Mouse (Mus musculus) retina, postnatal 1 day (tissue): ENCODE results near the gene Ust.

ENCODE experiments used
- DNase-seq: peaks from one replicate; pipeline ENCODE4 v3.0.0-alpha.2; 2012

Ust gene

GRCm38 (mm10) chr10:8498951-8499891 lies 19.4 kb downstream of the Ust start:
- DNase-seq = no peak

- DNase-seq = no peak
These were observed 23.0 kb downstream of the Ust start for GRCm38 (mm10) chr10:8495543-8496141.

DNA sequence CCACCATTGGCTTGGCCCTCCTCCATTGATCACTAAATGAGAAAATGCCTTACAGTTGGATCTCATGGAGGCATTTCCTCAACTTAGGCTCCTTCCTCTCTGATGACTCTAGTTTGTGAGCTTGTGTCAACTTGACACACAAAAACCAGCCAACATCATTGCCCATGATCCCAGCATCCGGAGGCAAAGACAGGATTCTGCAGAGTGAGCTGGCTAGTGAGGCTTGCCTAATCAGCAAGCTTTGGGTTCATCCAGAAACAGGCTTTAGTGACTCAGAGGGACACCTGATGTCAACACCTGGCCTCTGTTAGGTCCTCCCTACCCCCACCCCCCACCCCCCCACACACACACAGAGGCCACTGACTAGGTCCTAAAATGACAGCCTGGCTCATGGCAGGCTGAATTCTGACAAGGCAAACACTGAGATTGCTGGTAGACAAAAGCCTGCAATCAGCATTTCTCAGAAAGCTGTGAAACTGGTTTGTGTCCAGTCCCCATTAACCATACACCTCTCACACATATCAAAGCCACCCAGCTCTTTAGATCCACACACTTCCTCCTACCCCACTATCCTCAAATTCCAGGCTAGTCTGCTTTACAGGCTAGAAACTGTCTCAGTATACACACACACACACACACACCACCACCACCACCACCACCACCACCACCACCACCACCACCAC lies 26.6 kb downstream of the Ust start:
- DNase-seq = no peak

GRCm38 (mm10) chr10:8487388-8487787 lies 31.2 kb downstream of the Ust start:
- DNase-seq = no peak

DNA sequence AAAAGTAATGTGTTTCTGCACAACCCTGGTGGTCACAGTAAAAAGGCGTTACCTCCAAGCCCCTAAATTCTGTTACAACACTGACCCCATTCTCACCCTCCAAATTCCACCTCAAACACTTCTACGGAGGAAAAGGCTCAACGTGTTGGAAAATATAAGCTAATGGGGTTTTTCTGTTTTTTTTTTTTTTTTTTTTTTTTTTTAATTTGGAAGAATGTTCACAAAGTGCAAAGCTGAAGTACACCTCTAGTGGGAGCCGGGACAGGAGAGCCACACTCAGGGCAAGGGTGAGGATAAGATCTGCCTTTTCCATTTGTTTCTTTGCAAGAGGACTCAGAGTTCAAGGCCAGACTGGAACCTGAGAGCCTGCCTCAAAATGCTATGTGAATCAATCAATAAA lies 34.1 kb downstream of the Ust start:
- no peak for DNase-seq

DNA sequence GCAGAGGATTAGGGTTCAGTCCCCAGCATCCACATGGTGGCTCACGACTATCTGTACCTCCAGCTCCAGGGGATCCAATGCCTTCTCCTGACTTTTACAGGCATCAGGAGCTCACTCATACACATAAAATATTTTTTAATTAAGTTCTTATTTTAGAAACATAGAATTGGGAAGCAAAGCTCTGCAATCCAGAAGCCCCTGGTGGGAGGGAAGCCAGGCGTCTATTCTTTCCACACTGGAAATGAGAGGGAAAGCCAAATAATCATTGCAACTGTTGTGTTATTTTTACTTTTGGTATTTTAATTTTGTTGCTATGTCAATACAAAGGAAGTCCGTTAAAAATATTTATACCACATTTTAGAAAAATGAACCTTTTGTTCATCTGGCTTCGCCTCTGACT lies 35.8 kb downstream of the Ust start:
- no peak for DNase-seq

- no peak for DNase-seq
These were observed 38.8 kb downstream of the Ust start for GRCm38 (mm10) chr10:8479779-8480178.

DNA sequence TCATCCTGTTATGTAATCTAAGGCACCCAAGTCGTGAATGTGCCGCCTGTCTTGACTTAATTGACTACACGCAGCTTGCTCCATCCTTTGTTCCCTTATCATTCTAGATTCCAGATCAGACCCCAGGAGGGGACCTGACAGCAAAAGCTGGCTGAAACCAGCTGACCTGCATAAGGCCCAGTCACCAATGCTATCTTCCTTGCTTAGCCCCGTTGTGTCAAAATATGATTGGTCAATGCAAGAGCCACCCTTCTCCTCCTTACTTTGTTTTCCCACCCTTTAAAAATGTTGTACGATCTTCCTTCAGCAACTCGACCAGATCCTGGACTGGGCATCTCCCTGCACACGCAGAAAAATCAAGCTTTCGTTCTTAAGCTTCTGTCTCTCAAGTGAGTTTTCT lies 40.7 kb downstream of the Ust start:
- no peak for DNase-seq

DNA sequence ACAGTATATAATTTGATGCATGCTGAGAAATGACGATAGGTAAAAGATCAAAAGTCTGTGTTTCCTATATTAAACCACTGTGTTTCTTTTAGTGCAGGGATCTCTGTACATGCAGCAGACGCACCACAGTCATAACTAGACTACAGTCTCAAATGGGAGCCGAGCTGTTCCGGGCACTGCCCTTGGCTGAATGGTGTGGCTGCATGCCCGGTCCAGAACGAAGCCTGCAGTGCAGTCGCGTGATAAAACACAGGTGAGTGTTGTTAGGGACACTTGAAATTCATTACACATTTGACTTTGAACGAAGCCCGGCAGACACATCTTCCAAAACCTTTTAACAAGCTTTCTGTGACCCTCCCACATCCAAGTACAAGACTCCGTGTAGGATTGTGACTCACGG lies 46.6 kb downstream of the Ust start:
- DNase-seq = no peak

GRCm38 (mm10) chr10:8471012-8471411 lies 47.6 kb downstream of the Ust start:
- no peak for DNase-seq

DNA sequence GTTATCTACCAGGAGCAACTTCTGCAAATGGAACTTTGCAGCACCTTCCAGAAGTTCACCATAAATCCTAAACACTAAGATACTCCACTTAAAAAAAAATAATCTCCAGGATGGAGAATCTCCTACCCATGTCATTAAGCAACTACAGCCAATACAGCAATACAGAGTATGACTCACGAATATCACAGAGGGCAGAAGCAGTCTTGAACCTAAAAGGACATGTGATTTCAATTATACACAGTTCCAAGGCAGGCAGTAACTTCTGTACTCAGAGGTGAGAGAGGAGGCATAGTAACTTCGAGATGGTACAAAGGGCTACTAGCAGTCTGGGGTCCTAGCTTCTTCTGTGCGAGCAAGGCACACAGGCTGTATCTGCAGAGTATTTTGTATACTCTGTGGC lies 49.1 kb downstream of the Ust start:
- no peak for DNase-seq

DNA sequence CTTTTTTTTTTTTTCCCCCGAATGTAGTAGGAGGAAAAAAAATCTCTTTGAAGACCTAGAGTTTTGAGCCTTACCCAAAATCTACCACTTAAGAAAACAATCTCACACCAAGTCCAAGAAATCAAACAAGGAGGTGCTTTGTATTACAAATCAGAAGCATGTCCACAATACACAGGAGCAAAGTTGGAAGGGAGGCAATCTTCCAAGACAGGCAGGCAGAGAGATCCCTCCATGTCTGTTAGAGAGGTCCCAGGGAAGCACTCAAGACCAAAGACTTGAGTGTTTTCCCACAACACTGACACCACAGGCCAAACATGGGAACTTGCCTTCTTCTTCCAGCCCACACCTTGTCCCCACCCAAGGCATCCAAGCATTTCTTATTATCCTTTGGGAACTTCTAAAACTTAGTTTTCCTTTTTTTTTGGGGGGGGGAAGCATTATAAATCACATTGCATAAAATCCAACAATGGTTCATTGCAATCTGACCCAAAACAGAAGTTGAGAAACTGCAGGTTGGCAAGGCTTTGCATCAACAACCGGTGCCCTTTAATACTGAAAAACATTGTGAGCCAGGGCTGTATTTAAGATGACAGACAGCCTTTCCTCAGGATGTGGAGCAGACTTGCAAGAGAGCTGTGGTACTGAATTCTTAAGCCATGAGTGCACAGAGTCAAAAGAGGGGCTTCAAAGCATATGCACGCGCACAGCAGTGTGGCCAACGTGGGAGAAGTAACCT lies 49.8 kb downstream of the Ust start:
- no peak for DNase-seq

DNA sequence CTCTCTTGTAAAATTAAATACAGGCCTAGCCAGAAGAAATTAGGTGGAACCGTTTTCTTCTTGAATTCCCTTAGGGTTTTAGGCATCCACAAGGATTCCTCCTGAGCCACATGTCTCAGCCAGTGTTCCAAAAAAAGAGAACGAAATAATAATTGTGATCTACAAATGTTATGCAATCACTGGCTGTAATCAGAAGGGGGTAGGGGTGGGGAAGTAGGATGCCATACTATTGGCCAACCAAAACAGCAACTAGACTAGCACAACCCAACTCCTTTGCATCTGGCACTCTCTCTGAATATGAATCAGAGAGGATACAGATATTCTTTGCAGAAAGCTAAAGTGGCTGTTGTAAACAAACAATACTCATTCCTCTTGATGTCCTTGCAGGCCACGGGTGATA lies 52.7 kb downstream of the Ust start:
- no peak for DNase-seq

DNA sequence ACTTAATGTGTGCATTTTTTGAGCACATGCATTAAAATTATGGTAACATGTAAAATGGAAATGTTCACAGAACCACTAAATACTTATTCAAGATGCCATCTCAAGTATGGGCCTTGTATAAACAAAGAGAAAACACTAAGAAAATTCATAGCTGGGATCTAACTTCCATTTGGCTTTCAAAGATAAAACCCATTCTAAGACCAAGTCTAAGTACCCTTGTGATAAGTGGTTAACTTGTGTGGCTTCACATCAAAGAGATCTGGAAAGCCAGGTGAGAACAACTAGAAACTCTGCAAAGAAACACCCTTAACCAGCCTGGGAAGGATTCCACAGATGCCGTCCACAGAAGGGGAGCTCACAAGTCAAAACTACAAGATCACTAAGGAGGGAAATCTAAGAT lies 53.4 kb downstream of the Ust start:
- DNase-seq = no peak

DNA sequence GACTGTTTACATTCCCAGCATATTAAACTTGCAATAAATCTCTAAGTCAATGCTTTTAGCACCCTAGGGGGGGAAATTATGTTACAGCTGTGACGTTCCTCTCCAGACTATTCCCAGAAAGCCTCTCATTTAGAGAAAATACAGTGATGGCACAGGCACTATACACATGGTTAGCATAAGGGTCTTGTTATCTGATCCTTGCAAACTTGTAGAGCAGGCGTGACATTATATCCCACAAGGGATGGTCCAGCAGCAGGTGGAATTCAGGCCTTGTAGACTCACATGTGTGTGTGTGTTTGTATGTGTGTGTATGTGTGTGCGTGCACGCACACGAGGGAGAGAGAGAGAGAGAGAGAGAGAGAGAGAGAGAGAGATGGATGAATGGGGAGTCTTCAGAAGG lies 57.3 kb downstream of the Ust start:
- DNase-seq = no peak

- DNase-seq = no peak
These were observed 63.9 kb downstream of the Ust start for GRCm38 (mm10) chr10:8454711-8455110.

DNA sequence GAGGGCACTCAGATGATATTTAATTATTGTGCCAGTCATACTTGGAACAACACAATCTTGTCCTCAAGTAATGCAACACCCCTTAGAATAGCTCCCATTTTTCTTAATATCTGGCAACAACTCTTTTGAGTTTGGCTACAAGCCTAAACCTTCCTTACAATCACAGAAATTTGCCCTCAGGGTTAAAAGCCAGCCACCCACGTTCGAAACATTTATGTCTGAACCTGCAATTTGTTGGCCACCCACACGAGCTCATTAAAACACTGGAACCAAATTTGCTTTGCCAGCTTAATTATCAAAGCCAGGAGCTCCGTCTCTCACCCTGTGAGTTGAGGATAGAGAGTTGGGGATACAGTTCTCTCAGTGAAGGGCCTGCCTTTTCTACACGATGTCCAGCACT lies 70.9 kb downstream of the Ust start:
- no peak for DNase-seq

DNA sequence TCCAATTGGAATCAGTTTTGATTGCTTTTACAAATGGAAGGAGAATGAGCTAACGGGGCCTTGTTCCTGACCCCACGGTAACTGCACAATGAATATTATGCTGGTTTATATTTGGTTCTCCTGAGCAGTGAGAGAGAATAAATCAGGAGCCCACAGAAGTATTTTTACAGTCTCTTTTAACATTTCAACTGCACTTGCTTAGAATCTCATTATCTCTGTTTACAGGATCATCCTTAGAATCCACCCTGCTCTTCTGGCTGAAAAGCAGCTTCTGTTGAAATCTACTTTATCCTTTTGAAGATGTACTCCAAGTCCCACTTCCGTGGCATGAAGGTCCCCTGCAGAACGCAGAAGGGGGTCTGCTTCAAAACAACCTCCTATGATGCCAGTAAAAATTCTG lies 71.7 kb downstream of the Ust start:
- no peak for DNase-seq

DNA sequence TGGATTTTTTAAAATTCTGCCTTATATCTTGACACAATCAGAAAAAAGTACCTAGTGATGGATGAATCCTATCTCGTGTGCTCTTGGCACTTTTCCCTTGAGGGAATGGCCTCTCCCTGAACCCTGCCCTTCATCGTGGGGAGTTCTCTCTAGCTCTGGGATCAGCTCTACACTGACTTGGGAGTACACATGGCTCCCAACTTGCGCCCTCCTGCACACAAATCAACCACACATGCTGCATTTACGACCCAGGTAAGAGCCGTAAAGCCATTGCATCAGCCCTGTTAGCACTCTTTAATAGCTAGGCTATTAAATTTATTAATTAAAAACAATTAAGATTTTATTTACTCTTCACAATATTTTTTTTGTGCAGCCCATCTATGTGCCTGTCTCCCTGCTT lies 74.6 kb downstream of the Ust start:
- DNase-seq = no peak

DNA sequence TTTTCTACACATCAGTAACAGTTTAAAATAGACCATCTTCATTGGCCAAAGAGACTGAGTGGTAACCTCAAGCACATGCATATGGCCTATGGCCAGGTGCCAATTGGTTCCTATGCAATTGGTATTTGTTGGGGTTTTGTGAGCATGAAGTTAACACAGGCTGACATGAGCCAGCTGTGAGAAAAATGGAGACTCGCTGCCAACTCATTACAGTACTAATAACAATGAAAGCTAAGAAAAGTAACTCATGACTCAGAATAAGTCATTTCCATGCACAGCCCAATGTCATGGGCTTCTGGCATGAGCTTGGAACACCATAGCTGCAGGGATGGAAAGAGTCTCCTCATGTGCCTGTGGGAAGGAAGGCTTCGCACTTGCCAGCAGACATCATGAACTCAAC lies 86.8 kb downstream of the Ust start:
- DNase-seq = peak; percentile 64

DNA sequence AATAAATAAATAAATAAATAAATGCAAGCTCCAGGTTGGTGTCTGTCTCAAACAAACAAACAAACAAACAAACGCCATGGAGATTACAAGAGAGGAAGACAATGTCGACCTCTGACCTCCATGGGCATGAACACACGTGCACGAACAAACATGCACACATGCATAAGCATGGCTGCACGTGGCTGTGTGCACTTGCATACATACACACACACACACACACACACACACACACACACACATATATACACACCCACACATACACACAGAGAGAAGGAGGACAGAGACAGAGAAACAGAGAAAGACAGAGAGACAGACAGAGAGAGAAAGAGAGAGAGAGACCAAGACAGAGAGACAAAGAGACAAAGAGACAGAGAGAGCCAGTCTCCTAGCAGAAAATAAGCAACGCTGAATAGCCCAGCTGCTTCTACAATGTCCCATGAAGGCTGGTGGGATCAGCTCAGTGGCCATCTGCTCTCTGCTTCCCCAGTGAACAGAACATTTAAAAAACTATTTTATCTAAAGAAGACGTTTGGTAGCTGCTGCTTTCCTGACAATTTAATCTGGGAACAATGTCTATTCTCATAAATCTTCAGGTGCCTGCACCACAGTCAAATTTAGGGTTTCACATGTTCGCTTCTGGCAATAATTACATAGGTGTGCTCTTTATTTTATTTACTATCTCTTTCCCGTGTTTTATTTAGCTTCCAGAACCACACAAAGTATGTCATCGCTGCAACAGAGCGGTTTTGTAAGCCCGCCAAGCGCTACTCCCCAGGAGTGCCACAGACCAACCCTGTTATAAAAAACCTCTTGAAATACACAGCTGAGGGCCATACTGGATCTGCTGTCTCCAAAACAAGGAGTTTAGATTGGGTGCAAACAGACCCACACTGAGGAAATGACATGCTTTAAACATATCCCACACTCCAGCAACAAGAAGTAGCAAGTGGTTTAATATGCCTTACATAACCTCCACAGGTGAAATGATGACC lies 89.5 kb downstream of the Ust start:
- no peak for DNase-seq
